Mouse (Mus musculus): Measurements from ENCODE around the gene Rbfox2.

DNA sequence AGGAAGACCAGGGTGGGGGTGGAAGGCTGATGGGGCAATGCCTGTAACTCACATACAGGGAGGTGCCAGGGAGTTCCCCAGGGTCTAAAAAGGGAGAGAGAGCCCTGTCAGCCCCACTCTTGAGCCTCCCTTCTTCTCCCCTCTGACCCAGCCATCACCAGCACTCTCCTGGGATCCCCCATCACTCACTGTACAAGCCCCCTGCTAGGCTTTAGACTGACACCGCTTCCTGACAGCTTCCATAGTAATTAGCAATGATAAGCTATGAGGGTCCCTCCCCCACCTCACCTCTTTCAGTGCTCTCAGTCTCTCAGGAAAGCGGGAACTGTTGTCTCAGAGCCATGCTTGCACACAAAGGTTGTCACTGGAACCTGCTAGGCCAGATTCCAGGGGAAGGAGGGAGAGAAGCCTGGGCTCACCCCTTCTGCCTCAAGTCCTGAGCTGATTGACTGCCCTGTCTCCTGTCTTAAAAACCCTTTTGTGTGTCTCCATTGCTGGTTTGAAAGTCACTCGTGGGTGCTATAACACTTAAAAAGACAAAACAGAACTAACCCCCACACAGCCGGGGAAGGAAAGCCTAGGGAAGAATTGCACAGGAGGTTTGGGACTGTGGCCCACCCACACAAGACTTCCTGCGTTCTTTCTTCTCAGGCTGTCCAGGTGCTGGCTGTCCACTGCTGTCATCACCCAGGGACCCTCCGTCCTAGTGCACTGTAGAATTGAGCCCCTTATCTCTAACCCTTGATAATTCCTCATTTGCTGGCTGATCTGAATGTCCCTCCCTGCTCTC lies 250.6 kb downstream of the Rbfox2 start:
- TF ChIP-seq CTCF (conservative IDR thresholded peaks at IDR 0.05 in 1 of 2, IDR thresholded peaks at IDR 0.05 in 1 of 2; ENCODE audit: low read depth in 2 of 2, low read length in 2 of 2) (no peak), POLR2A (IDR thresholded peaks at IDR 0.05; ENCODE audit: low read depth, low read length) (no peak), JUN (IDR thresholded peaks at IDR 0.05; ENCODE audit: insufficient read depth, low read depth, low read length) (no peak)
